Mouse (Mus musculus) forebrain, postnatal 0 days (tissue): ENCODE measurements around the gene Olfr983. TPM values are rescaled to one million over a fixed set of nuclear protein-coding genes. Genes with fewer than 3 reads are reported as not detected.

Source experiments
- ATAC-seq: fragments of 200-750 bp; cut with Nextera tagmentation; 2 replicates; pipeline ENCODE4 v1.8.0; 2017; ENCODE audit warnings: mild to moderate bottlenecking, moderate library complexity
- DNase-seq: peaks from one replicate; pipeline ENCODE4 v3.0.0-alpha.2; 2015
- H3K27ac ChIP-seq: fragments of 300-500 bp; sonication (generic); 2 replicates; pipeline ENCODE4 v1.5.1; 2014; ENCODE audit warnings: low read depth, mild to moderate bottlenecking, antibody characterized with exemption, low read length, moderate library complexity, mixed read lengths
- H3K27me3 ChIP-seq: fragments of 300-500 bp; sonication (generic); 2 replicates; pipeline ENCODE4 v1.6.1; 2014; ENCODE audit warnings: mild to moderate bottlenecking, low read length, mixed read lengths; ENCODE audit not compliant: insufficient read depth
- H3K36me3 ChIP-seq: fragments of 300-500 bp; sonication (generic); 2 replicates; pipeline ENCODE4 v1.6.1; 2014; ENCODE audit warnings: mild to moderate bottlenecking, moderate library complexity; ENCODE audit not compliant: insufficient read depth
- H3K4me1 ChIP-seq: fragments of 300-500 bp; sonication (generic); 2 replicates; pipeline ENCODE4 v1.6.1; 2014; ENCODE audit warnings: antibody characterized with exemption; ENCODE audit not compliant: insufficient read depth
- H3K4me2 ChIP-seq: fragments of 300-500 bp; sonication (generic); 2 replicates; pipeline ENCODE4 v1.6.1; 2014; ENCODE audit warnings: low read depth, mild to moderate bottlenecking, moderate library complexity
- H3K4me3 ChIP-seq: fragments of 300-500 bp; sonication (generic); 2 replicates; pipeline ENCODE4 v1.5.1; 2014; ENCODE audit warnings: low read depth, low read length, mixed read lengths
- H3K9ac ChIP-seq: fragments of 300-500 bp; sonication (generic); 2 replicates; pipeline ENCODE4 v1.6.1; 2014; ENCODE audit warnings: mild to moderate bottlenecking
- H3K9me3 ChIP-seq: fragments of 300-500 bp; sonication (generic); 2 replicates; pipeline ENCODE4 v1.6.1; 2016; ENCODE audit warnings: low read length
- CTCF ChIP-seq: sonication (generic); IDR thresholded peaks from 2 replicates; pipeline ENCODE4 v1.5.1; 2016; ENCODE audit warnings: antibody characterized with exemption, control low read depth, low read depth
- WGBS: fragments of 180-500 bp; shearing (Covaris S2); extraction: QIAGEN DNeasy Blood & Tissue Kit; methylation state at CpG from one replicate; pipeline ENCODE4 v1.1.7; 2014; 5-methylcytosine and 5-hydroxymethylcytosine counted together
- polyA plus RNA-seq: library from polyadenylated mRNA; unstranded; fragments of >200 nt; fragmentation: Nextera tagmentation; extraction: Ambion mirVana; gene quantifications from 2 replicates; pipeline ENCODE4 v1.2.1, GENCODE M21; 2015
- total RNA-seq: library from RNA; depleted of rRNA; stranded (reverse); fragments of >200 nt; gene quantifications from 2 replicates; pipeline ENCODE4 v1.2.3, GENCODE M21; 2014; rRNA removed

The Olfr983 gene
- not detected in 2 replicates for total RNA-seq
- polyA plus RNA-seq: not detected in 2 replicates

DNA sequence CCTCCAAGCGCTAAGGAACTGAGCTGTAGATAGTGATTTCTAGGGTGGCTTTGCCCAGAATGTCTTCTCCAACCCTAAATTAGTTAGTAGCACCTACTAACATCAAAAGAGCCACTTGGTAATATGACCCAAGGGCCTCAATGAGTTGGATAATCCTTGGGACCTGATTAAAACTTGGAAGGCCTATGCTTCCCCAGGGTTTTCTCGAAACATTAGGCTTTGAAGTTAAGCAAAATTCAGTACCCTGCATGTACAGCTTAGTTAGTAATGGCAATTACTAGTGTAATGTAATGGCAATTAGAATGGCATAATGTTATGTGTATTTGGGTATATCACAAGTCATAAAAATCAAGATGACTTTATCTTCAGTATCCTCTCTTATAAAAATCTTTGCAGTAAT is at the start of gene Olfr983:
Gene Olfr983 (minus strand): TSS at position 101 of the 400 bp plus-strand sequence.
- WGBS: 76% methylated on average over 2 of the region's 2 CpGs

DNA sequence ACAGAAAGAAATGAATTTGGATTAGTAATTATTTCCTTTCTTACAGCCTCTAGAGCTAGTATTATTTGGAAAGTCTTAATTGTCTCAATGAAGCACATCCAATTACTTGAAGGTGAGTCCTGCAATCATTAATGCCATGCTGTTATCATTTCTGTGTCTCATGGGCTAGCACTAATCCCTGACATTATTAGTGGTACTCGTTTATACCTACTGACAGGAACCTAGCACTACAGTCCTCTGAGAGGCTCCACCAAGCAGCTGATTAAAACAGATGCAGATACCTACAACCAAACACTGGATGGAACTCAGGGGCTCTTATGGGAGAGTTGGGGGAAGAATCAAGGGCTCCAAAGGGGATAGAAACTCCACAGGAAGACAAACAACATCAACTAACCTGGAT is 48.1 kb upstream of the Olfr983 start:
- Histone ChIP-seq H3K9ac (no peak overlapping the region), H3K4me3 (no peak overlapping the region)
- WGBS: 39% methylated on average over 1 of the region's 1 CpGs

More for the DNA sequence above, at the start of gene Olfr983:
- Histone ChIP-seq H3K36me3 (no peaks in the 10 kb centered on the region), H3K27me3 (no peaks in the 10 kb centered on the region), H3K9me3 (no peaks in the 10 kb centered on the region), H3K27ac (no peak within 1 kb of the TSS), H3K9ac (no peak within 1 kb of the TSS), H3K4me3 (no peak within 1 kb of the TSS), H3K4me2 (no peak within 1 kb of the TSS), H3K4me1 (no peaks in the 10 kb centered on the region)
- no peak for DNase-seq
- no peak for TF ChIP-seq CTCF
- ATAC-seq: no peak

DNA sequence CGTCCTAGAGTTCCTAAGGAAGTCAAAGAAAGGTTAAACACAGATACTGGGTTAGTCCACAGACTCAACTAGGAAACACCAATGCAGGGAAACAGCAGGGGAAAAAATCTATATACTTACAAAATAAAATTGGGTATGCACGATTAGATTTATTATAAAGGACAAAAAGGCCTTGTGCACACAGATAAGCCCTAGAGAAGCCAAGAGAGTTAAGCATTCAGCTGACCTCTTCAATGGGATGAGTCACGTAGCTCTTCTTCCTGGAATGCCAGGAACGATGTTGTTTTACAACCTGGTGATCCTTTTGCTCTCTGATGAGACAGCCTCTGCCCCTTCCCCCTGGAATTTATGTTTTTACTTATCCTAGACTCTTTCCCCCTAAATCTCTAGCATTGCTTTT is 46.1 kb upstream of the Olfr983 start:
- H3K4me2 ChIP-seq: no peak overlapping the region
- H3K36me3 ChIP-seq: no peaks in the 10 kb centered on the region
- H3K4me3 ChIP-seq: no peak overlapping the region
- no peaks in the 10 kb centered on the region for H3K9me3 ChIP-seq
- no peak overlapping the region for H3K27ac ChIP-seq
- H3K4me1 ChIP-seq: no peaks in the 10 kb centered on the region
- ATAC-seq (no peak), DNase-seq (no peak)
- H3K27me3 ChIP-seq: no peaks in the 10 kb centered on the region
- no peak for TF ChIP-seq CTCF
- no peak overlapping the region for H3K9ac ChIP-seq
- WGBS: 84% methylated on average over 4 of the region's 4 CpGs

More for the DNA sequence above, 48.1 kb upstream of the Olfr983 start:
- Histone ChIP-seq H3K27ac (no peak overlapping the region), H3K4me1 (no peaks in the 10 kb centered on the region), H3K27me3 (no peaks in the 10 kb centered on the region), H3K36me3 (no peaks in the 10 kb centered on the region), H3K9me3 (no peaks in the 10 kb centered on the region), H3K4me2 (no peak overlapping the region)
- DNase-seq (no peak), ATAC-seq (no peak)
- TF ChIP-seq CTCF: no peak

DNA sequence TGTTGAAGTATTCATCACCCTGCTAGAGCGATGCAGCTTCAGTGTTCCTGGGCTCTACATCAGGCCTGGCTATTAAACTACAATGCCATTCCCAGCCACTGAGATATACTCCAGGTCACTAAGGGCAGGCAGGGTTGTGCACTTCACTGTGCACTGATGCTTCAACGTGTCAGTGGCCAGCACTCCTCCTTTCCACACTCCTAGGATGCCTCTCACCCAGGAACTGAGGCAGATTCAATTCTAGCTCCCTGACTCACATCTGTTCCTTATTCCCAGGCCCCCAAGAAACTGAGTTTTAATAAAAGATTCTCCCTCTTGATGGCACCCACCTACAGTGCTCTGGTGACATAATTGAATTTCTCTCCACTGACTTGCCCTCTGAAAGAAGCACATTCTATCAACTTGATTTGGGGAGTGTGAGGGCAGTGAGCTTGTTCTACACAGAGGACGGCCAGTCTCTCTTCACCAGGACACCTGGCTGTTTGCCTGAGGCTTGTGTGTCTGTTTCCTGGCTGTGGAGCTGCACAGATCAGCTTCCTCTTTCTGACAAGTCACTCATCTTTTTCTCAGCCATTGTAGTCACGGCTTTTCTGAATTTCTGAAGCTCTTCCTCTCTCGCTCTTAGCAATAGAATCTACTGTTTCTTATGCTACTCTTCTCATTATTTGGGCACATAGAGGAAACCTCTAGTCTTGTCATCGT is 43.7 kb upstream of the Olfr983 start:
- Histone ChIP-seq H3K4me2 (no peak overlapping the region), H3K9ac (no peak overlapping the region), H3K27ac (no peak overlapping the region), H3K4me1 (no peaks in the 10 kb centered on the region), H3K27me3 (no peaks in the 10 kb centered on the region), H3K9me3 (no peaks in the 10 kb centered on the region), H3K36me3 (no peaks in the 10 kb centered on the region), H3K4me3 (no peak overlapping the region)
- no peak for TF ChIP-seq CTCF
- 86% methylated on average over 6 of the region's 6 CpGs for WGBS
- ATAC-seq (no peak), DNase-seq (no peak)

DNA sequence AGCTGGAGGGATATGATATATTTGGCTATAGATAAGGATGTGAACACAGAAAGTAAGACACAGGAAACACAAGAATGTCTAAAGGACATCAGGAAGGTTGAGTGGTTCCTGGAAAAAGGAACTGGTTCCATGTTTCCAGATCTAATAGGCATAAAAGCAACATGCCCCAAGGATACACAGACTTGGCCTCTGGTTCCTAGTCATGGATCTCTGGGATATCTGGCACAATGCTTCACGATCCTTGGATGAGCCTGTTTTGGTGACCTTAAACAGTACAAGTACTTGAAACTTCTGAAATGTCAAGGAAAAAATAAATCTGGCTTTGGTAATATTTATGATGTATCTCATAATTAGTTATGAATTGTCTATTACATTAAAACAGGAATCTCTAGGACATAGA is 37.2 kb upstream of the Olfr983 start:
- DNase-seq: no peak
- Histone ChIP-seq H3K4me3 (no peak overlapping the region), H3K4me1 (no peaks in the 10 kb centered on the region), H3K4me2 (no peak overlapping the region), H3K27ac (no peak overlapping the region), H3K9ac (no peak overlapping the region), H3K9me3 (no peaks in the 10 kb centered on the region), H3K36me3 (no peaks in the 10 kb centered on the region), H3K27me3 (no peaks in the 10 kb centered on the region)
- TF ChIP-seq CTCF: no peak
- 96% methylated on average over 1 of the region's 1 CpGs for WGBS
- no peak for ATAC-seq

DNA sequence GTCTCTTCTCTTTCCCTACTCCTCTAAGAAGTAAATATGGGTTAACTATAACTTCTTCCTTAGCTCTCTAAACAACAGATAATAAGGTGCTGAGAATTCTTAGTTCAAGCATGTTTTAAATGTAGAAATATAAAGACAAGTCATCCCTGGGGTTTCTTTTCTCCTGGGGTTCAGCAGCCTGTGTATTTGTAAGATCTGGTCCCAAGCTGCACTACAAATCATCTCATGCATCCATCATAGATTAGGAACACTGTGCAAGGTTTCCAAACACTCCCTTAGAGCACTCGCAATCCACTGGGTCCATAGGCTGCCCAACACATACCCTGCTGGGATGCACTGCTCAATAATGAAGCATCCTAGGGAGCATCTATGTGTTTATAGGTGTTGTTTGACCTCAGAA is 36.7 kb upstream of the Olfr983 start, which contains the start of gene Olfr985:
Gene Olfr985 (minus strand): TSS at position 101 of the 400 bp plus-strand sequence.
- H3K9me3 ChIP-seq: no peaks in the 10 kb centered on the region
- DNase-seq (no peak), ATAC-seq (no peak)
- H3K4me3 ChIP-seq: no peak within 1 kb of the TSS
- no peak within 1 kb of the TSS for H3K27ac ChIP-seq
- no peak within 1 kb of the TSS for H3K9ac ChIP-seq
- 89% methylated on average over 1 of the region's 1 CpGs for WGBS
- H3K27me3 ChIP-seq: no peaks in the 10 kb centered on the region
- H3K4me2 ChIP-seq: no peak within 1 kb of the TSS
- TF ChIP-seq CTCF: no peak
- H3K36me3 ChIP-seq: no peaks in the 10 kb centered on the region
- H3K4me1 ChIP-seq: no peaks in the 10 kb centered on the region

DNA sequence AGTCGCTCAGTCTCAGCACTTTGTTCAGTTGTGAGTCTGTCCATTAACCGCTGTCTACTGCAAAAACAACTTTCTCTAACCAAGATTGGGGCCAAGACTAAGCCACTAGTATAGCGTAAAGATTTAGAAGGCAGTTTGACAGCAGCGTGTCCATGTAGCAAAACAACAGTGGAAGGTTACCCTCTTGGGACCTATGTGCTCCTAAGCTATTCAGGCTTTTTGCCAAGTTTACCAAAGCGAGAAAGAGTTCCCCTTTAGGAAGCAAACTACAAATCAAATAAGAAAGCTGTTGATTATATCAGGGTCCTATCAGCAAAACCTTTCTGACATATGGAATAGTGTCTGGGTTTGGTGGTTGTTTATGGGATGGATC is 23.9 kb upstream of the Olfr983 start:
- Histone ChIP-seq H3K4me3 (no peak overlapping the region), H3K9me3 (no peaks in the 10 kb centered on the region), H3K9ac (no peak overlapping the region), H3K36me3 (no peaks in the 10 kb centered on the region), H3K27ac (no peak overlapping the region), H3K4me2 (no peak overlapping the region), H3K27me3 (no peaks in the 10 kb centered on the region), H3K4me1 (no peaks in the 10 kb centered on the region)
- DNase-seq (no peak), ATAC-seq (no peak)
- no peak for TF ChIP-seq CTCF
- WGBS: 82% methylated on average over 5 of the region's 5 CpGs
